Mouse (Mus musculus) effector memory CD4-positive, alpha-beta T cell, adult 5 months (primary cell): ENCODE measurements around the gene Ago3. TPM values are rescaled to one million over a fixed set of nuclear protein-coding genes. Genes with fewer than 3 reads are reported as not detected.

ENCODE experiments used
- polyA plus RNA-seq: library from polyadenylated mRNA; unstranded; fragments of 100-300 nt; shearing (Covaris generic); gene quantifications from one replicate; pipeline ENCODE4 v1.2.1, GENCODE M21; 2017

Ago3 gene
- polyA plus RNA-seq: 42.0 TPM

GRCm38 (mm10) chr4:126429347-126430079 is at the start of gene Ago3:
Gene Ago3, minus strand, starts transcription at chr4:126429556.

GRCm38 (mm10) chr4:126468285-126468901 is 39.0 kb upstream of the Ago3 start, which contains the start of gene Ago1:
Gene Ago1, minus strand, starts transcription at chr4:126468583.

GRCm38 (mm10) chr4:126325281-126325861 is 104.0 kb downstream of the Ago3 start, which contains the start of gene Tekt2:
Gene Tekt2, minus strand, starts transcription at chr4:126325688.

GRCm38 (mm10) chr4:126321111-126321853 is 108.1 kb downstream of the Ago3 start, which contains the start of gene Adprhl2:
Gene Adprhl2, minus strand, starts transcription at chr4:126321703.

GRCm38 (mm10) chr4:126286492-126286891 is 142.9 kb downstream of the Ago3 start, which contains the start of gene Col8a2:
Gene Col8a2, plus strand, starts transcription at chr4:126286793.

Other genes with a start within 250 kb of the Ago3 start
- 314 TPM for gene Thrap3, start 226.8 kb downstream of the Ago3 start, polyA plus RNA-seq
- 45.1 TPM for gene Map7d1, start 173.2 kb downstream of the Ago3 start, polyA plus RNA-seq
- gene Trappc3, start 167.2 kb downstream of the Ago3 start, polyA plus RNA-seq: 56.9 TPM
- not detected for gene Col8a2, start 142.8 kb downstream of the Ago3 start, polyA plus RNA-seq
- gene Adprhl2, start 107.9 kb downstream of the Ago3 start, polyA plus RNA-seq: 43.2 TPM
- gene Tekt2, start 103.9 kb downstream of the Ago3 start, polyA plus RNA-seq: not detected
- gene Ago1, start 39.0 kb upstream of the Ago3 start, polyA plus RNA-seq: 4.2 TPM
- gene Ago4, start 103.9 kb upstream of the Ago3 start, polyA plus RNA-seq: 0.50 TPM
- 1.7 TPM for gene Clspn, start 127.4 kb upstream of the Ago3 start, polyA plus RNA-seq
- not detected for gene 5730409E04Rik, start 180.3 kb upstream of the Ago3 start, polyA plus RNA-seq
- 177 TPM for gene Psmb2, start 248.1 kb upstream of the Ago3 start, polyA plus RNA-seq